Mouse (Mus musculus) neural tube, embryonic 11.5 days (tissue): Measurements from ENCODE around the gene Mei1. TPM values are rescaled to one million over a fixed set of nuclear protein-coding genes. Genes with fewer than 3 reads are reported as not detected.

Experiments used
- ATAC-seq: fragments of 200-750 bp; cut with Nextera tagmentation; 2 replicates; pipeline ENCODE4 v1.8.0; 2017; ENCODE audit warnings: moderate number of reproducible peaks, mild to moderate bottlenecking, moderate TSS enrichment, moderate library complexity; ENCODE audit not compliant: insufficient read depth, low FRiP score, low TSS enrichment
- DNase-seq: peaks from one replicate; pipeline ENCODE4 v3.0.0-alpha.2; 2015; ENCODE audit warnings: low spot score
- H3K27ac ChIP-seq: fragments of 300-500 bp; sonication (generic); 2 replicates; pipeline ENCODE4 v1.5.1; 2014; ENCODE audit warnings: low read depth, mild to moderate bottlenecking, low read length
- H3K27me3 ChIP-seq: fragments of 300-500 bp; sonication (generic); 2 replicates; pipeline ENCODE4 v1.6.1; 2014; ENCODE audit warnings: mild to moderate bottlenecking, low read length, mixed read lengths; ENCODE audit not compliant: control insufficient read depth, insufficient read depth
- H3K36me3 ChIP-seq: fragments of 300-500 bp; sonication (generic); 2 replicates; pipeline ENCODE4 v1.6.1; 2014; ENCODE audit warnings: mild to moderate bottlenecking, low read length, moderate library complexity, mixed read lengths; ENCODE audit not compliant: control insufficient read depth, insufficient read depth
- H3K4me1 ChIP-seq: fragments of 300-500 bp; sonication (generic); 2 replicates; pipeline ENCODE4 v1.6.1; 2014; ENCODE audit warnings: low read length, mixed read lengths; ENCODE audit not compliant: control insufficient read depth, insufficient read depth
- H3K4me2 ChIP-seq: fragments of 300-500 bp; sonication (generic); 2 replicates; pipeline ENCODE4 v1.6.1; 2014; ENCODE audit warnings: low read depth, mild to moderate bottlenecking, moderate library complexity
- H3K4me3 ChIP-seq: fragments of 300-500 bp; sonication (generic); 2 replicates; pipeline ENCODE4 v1.5.1; 2014; ENCODE audit warnings: low read depth, low read length
- H3K9ac ChIP-seq: fragments of 300-500 bp; sonication (generic); 2 replicates; pipeline ENCODE4 v1.6.1; 2014; ENCODE audit warnings: mild to moderate bottlenecking, low read length
- H3K9me3 ChIP-seq: fragments of 300-500 bp; sonication (generic); 2 replicates; pipeline ENCODE4 v1.6.1; 2016; ENCODE audit warnings: low read length; ENCODE audit not compliant: control insufficient read depth
- WGBS: fragments of 180-500 bp; shearing (Covaris S2); extraction: QIAGEN DNeasy Blood & Tissue Kit; methylation state at CpG from one replicate; pipeline ENCODE4 v1.1.7; 2014; 5-methylcytosine and 5-hydroxymethylcytosine counted together
- polyA plus RNA-seq: library from polyadenylated mRNA; unstranded; fragments of >200 nt; fragmentation: Nextera tagmentation; extraction: Ambion mirVana; gene quantifications from 2 replicates; pipeline ENCODE4 v1.2.1, GENCODE M21; 2014

Mei1 gene
- polyA plus RNA-seq, 1 experiment from 2014 or later = 0.05 TPM

DNA sequence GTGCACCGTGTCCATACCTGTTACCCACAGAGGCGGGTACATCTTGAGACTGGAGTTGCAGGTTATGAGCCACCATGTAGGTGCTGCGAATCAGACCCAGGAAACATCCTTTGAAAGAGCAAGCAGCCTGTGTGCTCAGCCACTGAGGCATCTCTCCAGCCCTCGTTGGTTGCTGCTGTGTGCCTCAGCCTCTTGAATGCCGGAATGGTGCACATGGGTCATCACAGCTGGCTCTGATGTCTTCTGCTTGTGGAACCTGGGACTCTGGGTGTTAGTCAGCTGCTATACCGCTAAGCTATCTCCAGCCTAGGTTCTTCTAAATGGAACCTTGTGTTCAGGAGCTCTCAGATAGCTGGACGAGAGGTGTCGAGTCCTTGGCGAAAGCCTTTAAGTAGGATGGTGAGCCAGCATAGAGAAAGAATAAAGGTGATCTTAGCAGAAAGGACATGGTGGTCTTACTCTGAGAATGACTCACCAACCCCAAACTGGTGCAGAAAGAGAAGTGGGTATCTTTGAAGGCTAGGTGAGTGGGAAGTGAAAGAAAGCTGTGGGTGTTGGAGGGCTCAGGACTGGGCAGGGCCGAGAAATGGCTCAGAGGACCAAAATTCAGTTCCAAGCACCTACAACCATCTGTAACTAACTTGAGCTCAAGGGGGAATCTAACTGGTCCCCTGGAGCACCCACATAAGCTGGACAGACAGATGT is 93.7 kb downstream of the Mei1 start:
- ATAC-seq = no peak
- Histone ChIP-seq H3K9ac (no peak overlapping the region), H3K4me1 (peaks cover 38% of the 10 kb centered on the region), H3K9me3 (no peaks in the 10 kb centered on the region), H3K4me2 (no peak overlapping the region), H3K36me3 (no peaks in the 10 kb centered on the region), H3K27ac (0 out of 2 replicates have a peak overlapping the region, but pooled peaks have one; percentile 27), H3K4me3 (no peak overlapping the region), H3K27me3 (no peaks in the 10 kb centered on the region)
- DNase-seq = no peak
- 87% methylated on average over 10 of the region's 10 CpGs for WGBS

DNA sequence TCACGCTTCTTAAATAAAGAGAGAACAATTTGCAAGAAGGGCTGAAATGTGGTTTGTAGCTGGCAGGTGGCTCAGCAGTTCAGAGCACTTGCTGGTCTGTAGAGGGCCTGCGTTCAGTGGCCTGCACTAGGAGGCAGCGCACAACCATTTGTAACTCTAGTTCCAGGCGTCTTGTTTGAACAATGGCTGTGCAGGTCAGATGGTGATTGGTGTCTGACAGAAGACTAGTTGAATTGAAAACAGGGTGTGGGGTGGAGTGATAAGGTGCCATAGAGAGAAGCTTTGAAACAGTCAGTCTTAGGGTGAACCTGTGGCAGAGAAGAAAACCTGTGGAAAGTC is 94.2 kb downstream of the Mei1 start:
- 55% methylated on average over 4 of the region's 4 CpGs for WGBS
- no peaks in the 10 kb centered on the region for H3K36me3 ChIP-seq
- DNase-seq (no peak), ATAC-seq (no peak)
- H3K27ac ChIP-seq = 0 out of 2 replicates have a peak overlapping the region, but pooled peaks have one; percentile 44
- H3K9ac ChIP-seq = no peak overlapping the region
- peaks cover 38% of the 10 kb centered on the region for H3K4me1 ChIP-seq
- H3K27me3 ChIP-seq = no peaks in the 10 kb centered on the region
- no peak overlapping the region for H3K4me2 ChIP-seq
- no peaks in the 10 kb centered on the region for H3K9me3 ChIP-seq
- no peak overlapping the region for H3K4me3 ChIP-seq

DNA sequence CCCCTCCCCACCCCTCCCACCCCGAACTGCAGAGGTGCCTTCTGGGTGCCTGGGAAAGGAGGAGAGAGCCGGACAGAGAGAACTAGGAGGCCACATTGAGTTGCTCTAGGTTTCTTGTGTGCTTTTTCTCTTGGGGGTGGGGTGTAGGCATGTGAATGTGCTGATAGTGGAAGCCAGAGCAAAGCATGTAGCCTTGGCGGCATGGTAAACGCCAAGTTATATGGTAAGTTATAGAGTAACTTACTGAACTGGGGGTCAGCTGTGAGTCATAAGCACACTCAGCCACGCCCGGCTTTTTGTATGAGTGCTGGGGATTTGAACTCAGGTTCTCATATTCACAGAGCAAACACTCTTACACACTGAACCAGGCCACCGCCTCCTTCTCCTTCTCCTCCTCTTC is 94.7 kb downstream of the Mei1 start:
- ATAC-seq = no peak
- DNase-seq = no peak
- Histone ChIP-seq H3K36me3 (no peaks in the 10 kb centered on the region), H3K9ac (no peak overlapping the region), H3K4me2 (no peak overlapping the region), H3K27me3 (no peaks in the 10 kb centered on the region), H3K27ac (0 out of 2 replicates have a peak overlapping the region, but pooled peaks have one; percentile 44), H3K4me3 (no peak overlapping the region), H3K9me3 (no peaks in the 10 kb centered on the region), H3K4me1 (peaks cover 35% of the 10 kb centered on the region)
- WGBS = 77% methylated on average over 7 of the region's 7 CpGs

DNA sequence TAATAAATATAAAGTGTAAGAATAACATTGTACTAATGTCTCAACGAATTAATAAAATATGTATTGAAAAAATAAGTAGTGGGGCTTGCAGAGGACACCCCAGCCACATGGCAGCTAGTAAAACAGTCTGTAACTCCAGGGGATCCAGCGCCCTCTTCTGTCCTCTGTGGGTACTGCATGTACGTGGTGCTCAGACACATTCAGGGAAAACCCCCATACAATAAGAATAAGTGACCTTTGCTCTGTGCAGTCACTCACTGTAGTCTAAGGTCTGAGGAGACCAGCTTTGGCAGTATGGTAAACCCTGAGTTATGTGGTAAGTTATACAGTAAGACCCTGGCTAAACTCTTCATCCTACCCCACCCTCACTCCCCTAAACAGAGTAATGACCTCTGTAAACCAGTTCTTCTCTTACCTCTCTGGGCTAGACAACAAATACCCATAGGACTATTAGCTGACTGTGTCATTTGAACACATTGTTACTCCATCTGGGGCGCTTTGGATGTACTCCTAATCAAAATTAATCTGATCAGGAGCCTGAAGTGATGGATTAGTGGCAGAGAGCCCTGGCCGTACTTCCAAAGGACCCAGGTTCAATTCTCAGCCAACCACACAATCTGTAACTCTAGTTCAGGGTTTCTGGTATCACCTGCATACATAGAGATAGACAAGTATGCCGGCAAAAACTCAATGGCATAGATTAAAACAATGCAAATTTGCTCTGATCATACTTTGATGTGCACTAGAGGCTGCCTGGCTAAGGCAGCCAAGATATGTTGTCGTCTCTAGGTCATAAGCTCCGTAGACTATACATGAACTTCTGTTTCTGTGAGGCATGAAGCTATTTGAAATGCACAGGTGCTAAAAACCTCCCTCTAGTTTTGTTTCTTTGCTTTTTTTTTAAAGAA is 95.8 kb downstream of the Mei1 start:
- peaks cover 28% of the 10 kb centered on the region for H3K4me1 ChIP-seq
- WGBS = 61% methylated on average over 8 of the region's 8 CpGs
- peak; percentile 79 for DNase-seq
- no peak overlapping the region for H3K9ac ChIP-seq
- H3K27ac ChIP-seq = no peak overlapping the region
- no peaks in the 10 kb centered on the region for H3K27me3 ChIP-seq
- H3K36me3 ChIP-seq = 0 out of 2 replicates have a peak, but pooled peaks cover 3% of the 10 kb centered on the region
- H3K4me2 ChIP-seq = no peak overlapping the region
- no peak for ATAC-seq
- no peak overlapping the region for H3K4me3 ChIP-seq
- H3K9me3 ChIP-seq = no peaks in the 10 kb centered on the region

- ATAC-seq (no peak), DNase-seq (no peak)
- 59% methylated on average over 22 of the region's 22 CpGs for WGBS
- H3K4me1 ChIP-seq = peaks cover 21% of the 10 kb centered on the region
- no peak overlapping the region for H3K4me2 ChIP-seq
- no peaks in the 10 kb centered on the region for H3K27me3 ChIP-seq
- no peaks in the 10 kb centered on the region for H3K9me3 ChIP-seq
- peak overlapping the region; percentile 42; the same call in 1 of the 2 replicates for H3K27ac ChIP-seq
- peaks cover 7% of the 10 kb centered on the region for H3K36me3 ChIP-seq
- no peak overlapping the region for H3K9ac ChIP-seq
- H3K4me3 ChIP-seq = no peak overlapping the region
Measured at GRCm38 (mm10) chr15:82166240-82167100, 96.7 kb downstream of the Mei1 start.

- H3K36me3 ChIP-seq = peaks cover 7% of the 10 kb centered on the region
- WGBS = 69% methylated on average over 23 of the region's 23 CpGs
- no peak overlapping the region for H3K4me3 ChIP-seq
- H3K27me3 ChIP-seq = no peaks in the 10 kb centered on the region
- no peak overlapping the region for H3K27ac ChIP-seq
- H3K4me2 ChIP-seq = no peak overlapping the region
- ATAC-seq (no peak), DNase-seq (no peak)
- H3K9ac ChIP-seq = no peak overlapping the region
- peaks cover 19% of the 10 kb centered on the region for H3K4me1 ChIP-seq
- no peaks in the 10 kb centered on the region for H3K9me3 ChIP-seq
Measured at GRCm38 (mm10) chr15:82167201-82168168, 97.7 kb downstream of the Mei1 start.

DNA sequence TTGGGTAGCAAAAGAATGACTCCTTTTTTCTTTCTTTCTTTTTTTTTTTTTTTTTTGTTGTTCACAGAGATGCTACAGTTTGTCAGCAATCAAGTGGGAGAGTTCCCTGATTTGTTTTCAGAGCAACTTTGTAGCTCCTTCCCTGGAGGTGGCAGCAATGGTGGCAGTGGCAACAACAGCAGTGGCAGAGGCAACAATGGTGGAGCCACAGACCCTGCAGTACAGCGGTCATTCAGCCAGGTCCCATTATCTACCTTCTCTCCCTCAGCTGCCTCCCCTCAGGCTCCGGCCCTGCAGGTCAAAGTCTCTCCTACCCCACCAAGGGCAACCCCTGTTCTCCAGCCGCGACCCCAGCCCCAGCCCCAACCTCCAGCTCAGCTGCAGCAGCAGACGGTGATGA is 99.9 kb downstream of the Mei1 start:
- Histone ChIP-seq H3K4me3 (no peak overlapping the region), H3K4me2 (no peak overlapping the region), H3K27me3 (no peaks in the 10 kb centered on the region), H3K27ac (no peak overlapping the region), H3K4me1 (peaks cover 19% of the 10 kb centered on the region), H3K9me3 (no peaks in the 10 kb centered on the region), H3K9ac (no peak overlapping the region), H3K36me3 (peaks cover 15% of the 10 kb centered on the region)
- 65% methylated on average over 5 of the region's 5 CpGs for WGBS
- DNase-seq (no peak), ATAC-seq (no peak)
